Mouse (Mus musculus): ENCODE data around the gene Olfr1101.

DNA sequence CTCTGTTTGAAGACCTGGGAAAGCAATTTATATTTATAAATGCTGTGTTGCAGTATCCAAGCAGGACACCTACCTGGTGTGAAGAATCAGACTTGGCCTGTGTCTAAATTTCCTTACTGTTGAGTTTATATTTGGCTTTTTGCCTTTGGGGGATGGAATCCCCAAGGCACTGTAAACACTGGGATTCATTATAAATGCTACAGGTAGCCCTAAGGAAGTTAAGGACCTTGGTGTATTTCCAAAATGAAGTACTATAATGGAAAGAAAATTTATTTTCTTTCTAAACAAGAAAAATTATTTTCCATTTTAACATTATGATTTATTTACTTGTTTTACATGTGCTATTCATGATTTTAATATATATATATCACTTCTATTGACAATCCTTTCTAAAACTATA is 45.4 kb upstream of the Olfr1101 start, which contains the start of gene Olfr1105:
- TF ChIP-seq EP300 (IDR thresholded peaks at IDR 0.05; ENCODE audit: insufficient read depth, low read depth, low read length): no peak
- no peak for TF ChIP-seq POLR2A (IDR thresholded peaks at IDR 0.05; ENCODE audit: insufficient read depth, low read depth, low read length)
